In genomic region chr4:133346577-133346976, GRCm38 (mm10) we compare ENCODE assay signal across 2 mouse cellular contexts.
TF ChIP-seq lines count a peak whose summit lies in the region.

No protein-coding gene starts in this region.

TF ChIP-seq in CH12.LX, 34 proteins besides CTCF, POLR2A, EP300 and RAD21:
- TF ChIP-seq PAX5 (IDR thresholded peaks at IDR 0.05; ENCODE audit: low read length) (no peak), JUN (IDR thresholded peaks at IDR 0.05; ENCODE audit: insufficient read depth, low read depth, low read length) (no peak), ZKSCAN1 (IDR thresholded peaks at IDR 0.05; ENCODE audit: borderline replicate concordance, low read depth, low read length) (no peak), CHD2 (IDR thresholded peaks at IDR 0.05; ENCODE audit: low read length) (no peak), MAZ (IDR thresholded peaks at IDR 0.05; ENCODE audit: low read depth, low read length) (no peak), KAT2A (IDR thresholded peaks at IDR 0.05; ENCODE audit: insufficient replicate concordance, low read length) (no peak), ZC3H11A (IDR thresholded peaks at IDR 0.05; ENCODE audit: low read depth, low read length) (no peak), CHD1 (IDR thresholded peaks at IDR 0.05; ENCODE audit: low read depth, low read length) (no peak), POLR2AphosphoS2 (IDR thresholded peaks at IDR 0.05; ENCODE audit: low read depth, low read length) (no peak), BHLHE40 (IDR thresholded peaks at IDR 0.05; ENCODE audit: low read depth, low read length) (no peak), JUND (conservative IDR thresholded peaks at IDR 0.05; ENCODE audit: low read depth, low read length) (no peak)

TF ChIP-seq in MEL, 35 proteins besides CTCF, POLR2A, EP300 and RAD21:
- TF ChIP-seq MEF2A (IDR thresholded peaks at IDR 0.05; ENCODE audit: extremely low read depth, insufficient replicate concordance, low read depth, low read length, poor library complexity, severe bottlenecking) (no peak), CHD2 (IDR thresholded peaks at IDR 0.05; ENCODE audit: low read length) (no peak), USF1 (IDR thresholded peaks at IDR 0.05; ENCODE audit: low read depth, low read length) (no peak), ZC3H11A (IDR thresholded peaks at IDR 0.05; ENCODE audit: low read depth, low read length) (no peak), ZKSCAN1 (IDR thresholded peaks at IDR 0.05; ENCODE audit: low read depth, low read length) (no peak), POLR2AphosphoS5 (IDR thresholded peaks at IDR 0.05; ENCODE audit: borderline replicate concordance, low read depth, low read length) (no peak), MAZ (IDR thresholded peaks at IDR 0.05; ENCODE audit: low read depth, low read length) (no peak)
